Mouse (Mus musculus) urinary bladder, adult 2 months (tissue): ENCODE results near the gene Arhgef28. TPM values are rescaled to one million over a fixed set of nuclear protein-coding genes. Genes with fewer than 3 reads are reported as not detected.
"Not testable (repeated sequence)": the region's sequence is repeated elsewhere in the genome, so short reads cannot be mapped to it uniquely, and the experiment has no call there.

Experiments used
- DNase-seq: peaks from one replicate; pipeline ENCODE4 v3.0.0; 2022; ENCODE audit warnings: low spot score
- polyA plus RNA-seq: library from polyadenylated mRNA; depleted of rRNA; stranded (reverse); fragments of >200 nt; gene quantifications from 2 replicates; pipeline ENCODE4 v1.2.3, GENCODE M21; 2012

Gene Arhgef28
- polyA plus RNA-seq, 1 experiment, result 13.5 TPM

DNA sequence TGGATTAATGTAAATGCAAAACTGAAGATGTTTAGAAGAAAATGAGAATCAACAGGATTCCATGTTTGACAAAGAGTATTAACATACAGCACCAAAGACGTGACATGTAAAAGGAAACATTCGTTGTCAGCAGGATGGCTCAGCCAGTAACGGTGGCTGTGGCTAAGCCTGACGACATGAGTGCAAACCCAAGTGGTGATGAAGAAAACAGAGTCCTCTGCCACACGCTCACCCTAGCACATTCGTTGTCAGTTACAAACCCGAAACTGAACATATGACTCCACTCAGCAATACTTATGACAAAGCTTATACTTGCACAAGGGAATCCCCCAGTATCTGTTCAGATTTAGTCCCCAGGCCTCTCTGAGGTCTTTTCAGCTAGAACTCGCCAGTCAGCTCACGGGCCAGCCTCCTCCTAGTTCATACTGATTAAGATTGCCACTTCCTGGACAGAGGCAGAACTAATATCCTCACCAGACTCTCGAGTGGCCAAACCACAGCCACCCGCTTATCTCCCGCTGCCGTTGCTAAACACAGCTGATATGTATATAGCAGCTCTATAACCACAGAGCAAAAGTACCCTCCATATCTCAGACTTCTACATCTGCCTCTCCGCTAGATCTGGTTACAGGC is 82.0 kb downstream of the Arhgef28 start:
- no peak for DNase-seq

DNA sequence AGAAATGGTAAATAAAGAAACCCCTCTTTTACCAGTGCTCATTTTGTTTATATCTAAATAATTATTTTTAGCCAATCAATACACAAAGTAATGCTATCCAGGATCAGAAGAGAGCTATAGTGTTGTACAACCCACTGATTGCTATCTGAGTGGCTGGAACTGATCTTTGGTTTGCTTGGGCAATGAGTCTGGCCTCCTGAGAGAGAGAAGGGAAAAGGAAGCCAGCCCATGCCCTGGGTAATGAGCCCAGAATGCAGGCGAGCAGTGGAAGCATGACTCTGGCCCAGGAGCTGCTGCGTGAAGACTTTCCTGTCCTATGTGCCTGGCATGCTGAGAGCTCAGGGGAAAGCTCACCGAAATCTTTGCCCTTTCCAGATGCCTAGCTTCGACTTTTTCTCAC is 83.5 kb downstream of the Arhgef28 start:
- DNase-seq, result no peak

DNA sequence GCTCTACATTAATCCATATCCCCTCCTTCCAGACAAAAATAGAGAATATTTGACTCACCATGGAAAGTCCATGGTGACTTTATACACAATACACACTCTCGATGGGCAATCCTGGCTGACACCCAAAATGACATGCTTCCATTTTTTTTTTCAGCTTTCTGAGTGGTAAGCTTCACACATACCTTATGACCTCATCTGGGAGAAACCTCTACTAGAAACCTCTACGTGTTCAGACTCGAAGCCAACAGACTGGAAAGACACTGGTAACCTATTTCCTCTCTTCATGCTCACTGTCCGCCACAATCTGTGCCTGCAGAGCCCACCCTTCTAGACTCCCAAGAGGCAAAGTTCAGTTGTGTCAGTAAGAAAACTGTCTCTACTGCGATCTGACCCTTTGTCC is 84.2 kb downstream of the Arhgef28 start:
- no peak for DNase-seq

DNA sequence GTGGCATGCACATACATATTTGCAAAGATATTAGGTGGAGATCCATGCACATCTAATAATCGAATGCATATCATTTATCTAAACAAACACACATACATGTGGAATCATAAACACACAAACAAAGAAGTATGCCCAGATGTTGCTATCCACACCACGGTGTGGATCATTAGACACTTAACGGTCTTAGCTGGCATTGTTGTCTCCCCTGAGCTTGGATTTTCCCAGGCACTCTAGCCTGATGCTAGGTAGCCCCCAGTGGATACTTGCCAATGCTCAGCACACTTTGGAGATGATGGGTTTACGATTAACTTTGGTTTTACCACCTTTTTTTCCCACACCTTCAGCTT is 85.1 kb downstream of the Arhgef28 start:
- no peak for DNase-seq

DNA sequence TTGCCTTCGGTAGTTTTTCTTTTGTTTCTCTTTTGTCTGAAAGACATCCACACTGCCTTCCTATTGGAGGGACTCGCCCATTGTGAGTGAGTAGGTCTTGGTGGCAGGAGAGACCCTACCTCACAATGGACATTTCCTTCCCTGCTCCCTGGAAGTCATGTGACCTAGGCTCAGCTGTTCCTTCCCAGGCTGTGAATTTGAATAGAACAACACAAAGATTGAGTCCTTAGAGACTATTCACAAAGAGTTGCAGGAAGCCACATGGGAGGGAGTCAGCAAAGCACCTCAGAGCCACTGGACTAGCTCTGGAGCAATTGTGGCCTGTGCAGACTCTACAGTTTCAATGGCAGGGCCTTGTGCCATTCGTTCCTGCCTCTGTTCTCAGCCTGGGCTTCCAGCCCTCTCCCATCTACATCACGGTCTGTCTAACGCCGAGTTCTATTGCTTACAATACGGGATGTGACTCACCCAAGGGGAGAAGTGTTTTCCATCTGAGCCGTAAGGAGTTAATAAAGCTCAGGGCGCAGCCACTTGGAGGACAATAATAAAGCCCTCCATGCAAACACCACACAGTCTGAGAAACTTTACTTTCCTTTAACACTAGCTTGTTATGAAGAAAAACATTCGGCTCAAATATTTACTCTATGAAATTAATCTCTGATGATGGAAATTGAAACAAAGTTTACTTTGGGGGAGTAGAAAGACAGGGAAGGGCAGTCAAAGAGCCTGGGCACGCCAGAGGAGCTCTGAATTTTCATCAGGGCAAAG is 85.7 kb downstream of the Arhgef28 start:
- DNase-seq, result no peak

DNA sequence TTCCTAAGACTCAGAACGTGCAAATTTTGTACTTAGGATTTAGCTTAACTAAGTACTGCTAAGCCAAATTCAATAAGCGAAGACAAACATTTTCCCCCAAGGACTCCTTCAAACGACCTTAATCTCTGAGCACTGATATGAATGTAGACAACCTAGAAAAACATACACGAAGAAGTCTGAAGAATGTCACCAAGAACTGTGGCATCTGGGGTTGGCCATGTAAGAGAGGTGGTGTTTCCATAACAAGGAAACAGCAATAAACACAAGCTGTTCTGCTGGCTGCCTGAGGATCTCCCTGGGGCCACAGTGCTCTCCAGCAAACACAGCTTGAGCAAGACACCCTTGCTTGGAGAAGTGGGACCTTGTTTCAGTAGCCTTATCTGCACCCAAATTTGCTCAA is 87.9 kb downstream of the Arhgef28 start:
- DNase-seq, result no peak

DNA sequence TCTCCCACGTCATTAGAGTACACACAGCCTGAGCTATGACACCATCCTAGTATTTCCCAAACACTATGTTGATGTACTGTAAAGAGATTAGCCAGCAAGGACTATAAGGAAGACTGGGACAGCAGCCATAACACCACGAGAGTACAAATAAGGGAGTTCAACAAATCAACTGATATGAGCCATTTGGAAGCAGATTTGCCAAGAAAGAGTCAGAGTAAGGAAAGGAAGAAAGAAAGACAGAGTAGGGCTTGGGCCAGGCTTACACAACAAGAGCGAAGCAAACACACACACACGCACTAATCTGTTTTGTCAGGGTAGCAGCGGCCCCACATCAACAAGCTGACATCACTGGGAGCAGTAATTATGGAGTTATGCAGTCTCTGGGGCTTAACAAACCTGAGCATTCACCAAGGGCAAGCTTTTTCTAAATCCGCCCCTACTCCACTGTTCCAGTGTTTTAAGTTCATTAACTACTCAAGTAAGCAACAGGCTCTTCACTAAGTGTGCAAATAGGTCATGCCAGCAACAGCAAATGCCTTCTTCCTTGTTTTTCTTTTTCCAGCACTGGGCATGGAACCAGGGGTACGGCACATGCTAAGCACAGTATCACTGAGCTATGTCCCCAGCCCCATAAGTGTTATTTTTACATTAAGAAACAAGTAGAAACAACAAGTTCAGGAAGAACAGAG is 88.5 kb downstream of the Arhgef28 start:
- no peak for DNase-seq

DNA sequence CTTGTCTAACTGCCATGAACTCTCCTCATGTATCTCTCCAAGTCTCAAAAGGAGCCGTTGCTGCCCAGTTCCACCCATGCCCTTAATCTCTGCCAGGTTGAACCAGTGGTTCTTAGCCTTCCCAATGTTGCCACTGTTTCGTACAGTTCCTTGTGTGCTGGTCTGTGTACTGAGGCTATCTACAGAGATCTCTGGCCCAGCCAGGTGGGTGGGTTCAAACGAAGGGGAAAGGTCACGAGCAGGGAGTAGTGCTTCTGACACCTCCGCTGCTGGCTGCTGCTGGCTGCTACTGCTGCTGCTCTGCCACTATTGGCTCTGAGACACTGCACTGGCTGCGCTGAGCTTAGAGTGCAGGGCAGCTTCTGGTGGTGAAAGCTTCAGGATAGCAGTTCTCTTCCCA is 90.6 kb downstream of the Arhgef28 start:
- DNase-seq, result no peak

DNA sequence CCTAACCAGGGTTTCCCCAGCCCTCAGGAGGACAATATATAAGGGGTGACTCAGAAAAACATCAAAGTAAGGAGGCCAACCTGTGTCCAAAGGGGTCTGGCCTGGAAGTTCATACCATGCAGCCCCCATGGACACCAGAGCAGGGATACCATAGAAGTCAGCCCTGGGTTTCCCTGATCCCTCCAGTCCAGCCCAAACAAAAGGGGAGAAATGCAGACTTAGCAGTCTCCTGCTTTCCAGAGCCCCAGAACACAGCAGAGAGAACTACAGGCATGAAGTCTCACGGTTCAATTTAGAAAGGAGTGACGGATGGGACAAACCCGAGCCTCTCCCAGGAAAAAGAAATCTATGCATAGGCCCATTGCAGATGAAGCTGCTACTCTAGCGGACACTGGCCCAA is 91.2 kb downstream of the Arhgef28 start:
- DNase-seq, result no peak

DNA sequence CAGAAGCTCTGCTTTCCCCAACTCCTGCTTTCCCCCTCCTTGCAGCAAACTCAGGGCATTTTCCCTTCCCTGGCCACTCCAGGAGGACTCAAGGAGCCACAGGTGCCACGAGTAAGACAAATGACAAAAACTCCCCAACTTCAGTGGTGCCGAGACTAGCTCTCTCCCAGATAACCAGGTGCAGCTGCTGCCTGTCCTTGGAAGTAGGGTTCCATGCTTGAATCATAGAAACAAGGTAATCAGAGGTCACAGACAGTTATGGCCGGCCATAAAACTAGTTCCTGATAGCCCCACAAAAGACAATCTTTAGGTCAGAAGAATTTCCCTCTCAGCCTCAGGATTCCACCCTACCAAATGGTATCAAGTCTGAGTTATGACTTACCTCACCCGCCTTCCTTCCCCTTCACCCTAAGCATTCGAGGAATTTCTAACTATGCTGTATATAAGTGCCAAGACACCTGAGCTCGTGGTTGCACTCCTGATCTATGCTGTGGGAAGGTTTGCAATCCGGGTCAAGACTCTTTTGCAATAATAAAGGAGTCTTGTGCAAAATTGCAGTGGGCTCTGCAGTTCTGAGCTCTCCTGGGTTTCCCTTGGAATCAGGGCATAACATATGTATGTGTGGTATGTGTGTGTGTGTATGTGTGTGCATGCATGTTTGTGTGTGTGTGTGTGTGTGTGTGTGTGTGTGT is 93.3 kb downstream of the Arhgef28 start:
- no peak for DNase-seq

DNA sequence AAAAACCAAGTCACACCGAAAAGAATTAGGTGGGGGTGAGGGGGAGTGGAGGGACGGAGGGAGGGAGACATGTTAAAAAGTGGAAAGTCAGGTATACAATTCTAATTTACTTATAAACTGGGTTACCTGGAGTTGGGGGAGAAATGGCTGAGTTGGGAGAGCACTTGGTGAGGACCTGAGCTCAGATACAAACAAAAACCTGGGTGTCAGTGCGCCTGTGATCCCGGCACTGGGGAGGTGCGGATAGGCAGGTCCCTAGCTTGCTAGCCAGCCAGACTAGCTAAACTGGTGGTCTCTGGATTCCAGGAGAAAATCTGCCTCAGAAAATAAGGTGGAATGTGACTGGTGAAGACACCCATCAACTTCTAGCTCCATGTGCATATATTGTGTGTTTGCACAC is 94.7 kb downstream of the Arhgef28 start:
- no peak for DNase-seq

DNA sequence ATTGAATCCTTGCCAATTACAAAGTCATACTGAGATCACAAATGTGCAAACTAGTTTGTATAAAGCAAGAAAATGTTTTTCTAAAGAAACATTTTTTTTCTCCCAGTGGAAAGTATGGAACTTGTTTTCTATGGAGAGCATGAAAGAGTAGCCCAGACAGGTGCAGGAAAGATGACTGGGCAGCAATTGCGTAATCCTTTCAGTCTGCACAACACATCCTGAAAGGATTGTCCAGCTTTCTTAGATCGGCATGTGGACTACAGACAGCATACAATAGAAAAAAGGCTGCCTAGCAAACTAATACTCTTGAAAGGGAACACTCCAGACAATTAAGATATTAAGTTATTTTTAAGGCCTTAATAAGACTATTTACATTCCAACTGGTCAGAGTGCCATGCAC is 95.2 kb downstream of the Arhgef28 start:
- no peak for DNase-seq

DNA sequence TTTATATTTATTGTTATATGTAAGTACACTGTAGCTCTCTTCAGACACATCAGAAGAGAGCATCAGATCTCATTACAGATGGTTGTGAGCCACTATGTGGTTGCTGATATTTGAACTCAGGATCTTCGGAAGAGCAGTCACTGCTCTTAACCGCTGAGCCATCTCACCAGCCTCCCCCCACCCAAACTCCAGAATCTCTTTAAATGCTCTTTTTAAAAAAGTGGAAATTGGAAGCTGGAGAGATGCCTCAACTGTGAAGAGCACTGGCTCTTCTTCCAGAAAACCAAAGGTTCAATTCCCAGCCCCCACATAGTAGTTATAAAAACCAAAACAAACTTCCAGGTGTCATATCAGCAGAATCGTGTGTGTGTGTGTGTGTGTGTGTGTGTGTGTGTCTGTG is 97.8 kb downstream of the Arhgef28 start:
- not testable (repeated sequence) for DNase-seq

DNA sequence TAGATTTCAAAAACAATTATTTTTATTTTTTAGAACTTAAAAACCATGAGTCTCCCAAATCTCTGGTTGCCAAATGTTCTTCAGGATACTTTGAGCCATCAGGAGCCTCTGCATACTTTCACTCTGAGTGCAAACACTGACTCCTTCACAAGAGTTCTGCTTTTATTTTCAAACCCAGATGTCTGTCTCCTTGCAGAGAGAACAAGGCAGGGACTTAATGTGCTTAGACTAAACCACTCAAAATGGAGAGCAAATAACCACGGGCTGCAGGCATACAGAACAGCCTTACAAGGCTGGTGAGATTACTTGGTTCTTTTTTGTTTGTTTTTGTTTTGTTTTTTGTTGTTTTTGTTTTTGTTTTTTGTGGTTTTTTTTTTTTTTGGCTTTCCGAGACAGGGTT is 98.6 kb downstream of the Arhgef28 start:
- DNase-seq, result no peak

DNA sequence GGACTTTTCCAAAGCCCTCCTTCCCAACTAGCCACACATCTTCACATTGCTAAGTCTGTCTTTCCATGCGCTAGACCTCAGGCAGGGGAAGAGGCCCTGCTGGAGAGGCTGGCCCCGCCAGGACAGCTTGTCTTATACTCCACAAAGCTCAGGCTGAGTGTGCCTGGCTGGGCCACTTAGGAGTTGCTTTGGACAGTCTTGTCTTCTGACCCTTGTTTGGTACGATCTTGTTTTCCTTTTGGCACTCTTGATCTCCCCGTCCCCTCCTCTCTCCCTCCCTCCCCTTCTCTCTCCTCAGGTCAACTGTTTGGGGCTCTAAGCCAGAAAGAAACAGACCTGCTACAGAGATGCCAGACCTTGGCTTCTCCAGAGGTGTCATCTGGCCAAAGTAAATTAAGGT is 110.3 kb downstream of the Arhgef28 start:
- DNase-seq, result no peak

DNA sequence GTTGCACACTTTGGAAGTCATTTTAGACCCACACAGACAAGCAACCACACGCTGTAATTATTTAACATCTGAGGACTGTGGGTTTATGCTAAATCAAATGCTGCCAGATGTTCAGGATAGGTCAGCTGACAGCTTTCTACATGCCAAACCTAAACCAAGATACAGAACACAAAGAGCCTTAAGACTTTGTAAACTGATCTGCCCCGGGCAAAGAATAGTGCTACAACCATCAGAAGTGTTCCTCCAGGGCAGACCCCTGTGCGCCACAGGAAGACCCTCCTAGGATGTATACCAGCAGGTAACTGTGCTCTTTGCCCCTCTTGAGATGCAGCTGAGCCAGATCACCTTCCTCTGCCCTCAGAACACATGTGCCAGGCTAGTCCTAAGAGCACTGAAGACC is 111.9 kb downstream of the Arhgef28 start:
- no peak for DNase-seq

DNA sequence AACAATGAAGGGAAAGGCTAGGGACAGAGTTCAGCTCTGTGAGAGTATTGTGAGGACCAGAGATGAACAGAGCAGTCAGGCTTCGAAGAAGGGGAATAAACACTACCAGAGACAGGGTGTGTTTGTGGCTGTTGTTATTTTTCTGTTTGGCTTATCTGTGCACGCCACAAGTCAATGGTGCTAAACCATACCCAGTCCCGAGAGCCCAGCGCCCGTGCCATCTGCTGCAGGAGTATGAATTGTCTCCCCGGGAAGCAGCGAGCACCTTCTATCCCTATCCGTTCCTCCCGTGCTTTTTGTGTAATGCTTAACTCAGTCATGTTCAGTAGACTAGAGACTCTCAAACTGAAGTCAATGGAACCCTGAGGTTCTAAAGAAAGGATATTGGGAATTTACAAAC is 112.8 kb downstream of the Arhgef28 start:
- DNase-seq, result no peak

DNA sequence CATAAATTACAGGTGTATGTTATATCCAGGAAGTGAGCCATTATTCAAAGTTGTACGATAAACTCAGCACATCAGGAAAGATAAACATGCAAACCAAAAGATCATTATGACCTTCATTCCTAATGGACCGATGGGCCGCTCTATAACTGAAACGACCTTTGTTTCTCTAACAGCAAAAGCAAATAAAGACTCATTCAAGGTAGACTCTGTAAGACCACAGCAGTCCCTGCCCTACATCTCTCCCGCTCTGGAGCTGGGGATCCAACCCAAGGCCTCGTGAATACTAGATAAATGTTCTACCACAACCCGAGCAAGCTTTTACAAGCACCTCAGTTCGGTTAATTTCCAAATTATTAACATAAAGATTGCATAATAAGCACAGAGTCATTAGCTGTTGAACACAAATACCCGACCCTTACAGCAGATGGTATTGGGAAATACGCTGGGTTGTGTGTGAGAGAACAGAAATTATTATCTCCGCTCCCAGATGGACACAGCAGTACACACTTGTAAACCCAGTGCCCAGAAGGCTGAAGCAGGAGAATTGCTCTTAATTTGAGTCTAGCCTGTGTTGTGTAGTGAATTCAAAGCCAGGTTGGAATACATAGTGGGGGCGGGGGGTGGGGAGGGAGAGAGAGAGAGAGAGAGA is 113.8 kb downstream of the Arhgef28 start:
- no peak for DNase-seq

DNA sequence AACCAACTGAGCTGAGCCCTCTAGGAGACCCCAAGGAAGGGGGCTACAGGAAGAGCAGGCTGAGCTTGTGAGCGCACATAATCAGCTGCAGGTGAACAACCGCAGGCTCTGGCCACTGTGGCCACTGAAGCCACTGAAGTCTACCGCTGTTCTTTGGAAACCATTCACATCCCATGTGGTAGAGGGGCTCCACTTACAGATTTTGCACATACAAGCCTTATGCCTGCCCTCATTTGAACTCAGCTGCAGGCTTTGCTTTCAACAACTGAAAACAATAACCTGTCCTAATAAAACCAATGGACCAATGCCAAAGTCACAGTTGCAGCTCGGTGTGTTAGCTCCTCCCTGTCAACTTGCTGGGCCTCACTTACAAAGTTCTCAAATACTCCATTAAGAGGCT is 126.6 kb downstream of the Arhgef28 start:
- DNase-seq, result no peak

DNA sequence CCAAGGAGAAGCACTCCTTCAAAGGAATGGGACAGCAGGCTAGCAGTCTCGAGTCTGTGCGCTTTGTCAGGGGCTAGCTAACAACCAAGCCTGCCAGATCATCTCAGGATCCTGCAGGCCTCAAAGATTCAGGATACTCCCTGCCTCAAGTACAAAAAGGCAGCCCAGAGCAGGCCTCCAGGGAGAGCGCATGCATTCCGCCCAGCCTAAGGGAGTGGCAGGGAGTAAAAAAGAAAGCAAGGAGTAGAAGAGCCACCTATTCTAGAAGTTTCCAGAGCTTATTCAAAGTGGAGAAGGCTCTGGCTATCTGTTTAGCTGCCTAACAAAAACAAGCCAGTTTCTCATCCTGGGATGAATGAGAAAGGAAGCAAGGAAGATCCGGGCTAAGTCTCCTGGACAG is 128.0 kb downstream of the Arhgef28 start:
- DNase-seq, result no peak

DNA sequence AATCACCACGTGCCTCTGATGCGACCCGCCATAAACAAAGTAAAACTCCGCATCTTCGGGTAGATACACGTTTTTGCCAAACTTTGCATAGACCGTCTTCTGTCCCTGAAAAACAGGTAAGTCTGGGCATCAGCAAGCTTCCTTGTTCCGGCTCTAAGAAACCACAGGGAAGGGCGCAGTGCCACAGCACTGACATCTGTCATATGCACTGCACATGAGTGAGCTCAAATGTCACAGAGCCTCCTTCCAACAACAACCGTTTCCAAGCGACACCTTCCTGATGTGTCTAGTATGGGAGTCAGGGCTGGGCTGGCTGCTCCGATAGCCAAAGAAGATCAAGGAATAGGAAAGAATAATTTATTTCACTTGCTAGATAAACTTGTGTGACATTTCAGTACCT is 129.0 kb downstream of the Arhgef28 start:
- no peak for DNase-seq

DNA sequence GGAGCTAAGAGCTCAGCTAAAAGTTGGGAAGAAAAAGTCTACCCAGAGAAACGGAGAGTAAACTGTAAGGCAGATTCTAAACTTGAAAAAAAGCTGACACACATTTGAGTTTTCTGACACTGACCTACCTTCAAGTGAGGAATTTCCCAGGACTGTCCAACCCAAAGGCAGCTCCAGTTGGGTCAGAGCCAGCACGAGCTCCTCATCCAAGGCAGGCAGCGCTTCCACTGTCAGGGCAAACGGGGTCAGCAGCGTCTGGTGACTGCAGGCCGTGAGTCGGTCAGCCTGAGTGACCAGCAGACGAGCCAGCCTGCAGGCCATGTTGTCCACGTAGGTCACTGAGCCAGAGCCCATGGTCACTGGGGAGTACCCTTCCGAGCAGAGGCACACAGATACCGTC is 131.4 kb downstream of the Arhgef28 start:
- no peak for DNase-seq
